Mouse (Mus musculus) heart, adult 8-10 months (tissue): ENCODE measurements around the gene Cisd1. TPM values are rescaled to one million over a fixed set of nuclear protein-coding genes. Genes with fewer than 3 reads are reported as not detected.

ENCODE experiments used
- DNase-seq: peaks from one replicate; pipeline ENCODE4 v3.0.0; 2022; ENCODE audit warnings: low spot score
- total RNA-seq, 4 experiments: library from RNA; stranded (reverse); gene quantifications; 2 replicates each; pipeline ENCODE4 v1.2.4; 2022

Cisd1 gene
- total RNA-seq, 4 experiments from 2014 or later, result 324 to 355 (median 343) TPM

GRCm38 (mm10) chr10:71326789-71327188, 18.0 kb downstream of the Cisd1 start:
- DNase-seq, result peak; percentile 60

- no peak for DNase-seq
Observed at GRCm38 (mm10) chr10:71326123-71326522, 18.6 kb downstream of the Cisd1 start.

GRCm38 (mm10) chr10:71323669-71324068, 21.1 kb downstream of the Cisd1 start:
- DNase-seq, result no peak

GRCm38 (mm10) chr10:71316497-71316896, 28.3 kb downstream of the Cisd1 start:
- DNase-seq, result no peak

GRCm38 (mm10) chr10:71316056-71316455, 28.7 kb downstream of the Cisd1 start:
- no peak for DNase-seq

- no peak for DNase-seq
Observed at GRCm38 (mm10) chr10:71314596-71314995, 30.2 kb downstream of the Cisd1 start.

- no peak for DNase-seq
Observed at GRCm38 (mm10) chr10:71310288-71310687, 34.5 kb downstream of the Cisd1 start.

- no peak for DNase-seq
Observed at GRCm38 (mm10) chr10:71308199-71308598, 36.6 kb downstream of the Cisd1 start.

- DNase-seq, result no peak
Observed at GRCm38 (mm10) chr10:71306759-71307158, 38.0 kb downstream of the Cisd1 start.

- no peak for DNase-seq
Observed at GRCm38 (mm10) chr10:71306190-71306589, 38.6 kb downstream of the Cisd1 start.

- no peak for DNase-seq
Observed at GRCm38 (mm10) chr10:71302490-71302889, 42.3 kb downstream of the Cisd1 start.

- DNase-seq, result no peak
Observed at GRCm38 (mm10) chr10:71300161-71300560, 44.6 kb downstream of the Cisd1 start.

- DNase-seq, result no peak
Observed at GRCm38 (mm10) chr10:71293245-71293644, 51.5 kb downstream of the Cisd1 start.

GRCm38 (mm10) chr10:71292254-71292653, 52.5 kb downstream of the Cisd1 start:
- no peak for DNase-seq

GRCm38 (mm10) chr10:71291801-71292200, 53.0 kb downstream of the Cisd1 start:
- DNase-seq, result no peak

- DNase-seq, result no peak
Observed at GRCm38 (mm10) chr10:71291179-71291661, 53.5 kb downstream of the Cisd1 start.

GRCm38 (mm10) chr10:71285126-71285580, 59.6 kb downstream of the Cisd1 start, which contains the start of gene Ube2d1:
Ube2d1 (minus strand) TSS chr10:71285262.
- peak; percentile 85 for DNase-seq

- peak; percentile 22 for DNase-seq
Observed at GRCm38 (mm10) chr10:71284511-71285125, 60.1 kb downstream of the Cisd1 start.

- DNase-seq, result no peak
Observed at GRCm38 (mm10) chr10:71284131-71284510, 60.6 kb downstream of the Cisd1 start.
